Mouse (Mus musculus) large intestine, adult 2 months (tissue): ENCODE data around the gene Spag4. TPM values are rescaled to one million over a fixed set of nuclear protein-coding genes. Genes with fewer than 3 reads are reported as not detected.

Experiments used
- DNase-seq: peaks from one replicate; pipeline ENCODE4 v3.0.0-alpha.2; 2012; ENCODE audit warnings: low read depth, low spot score
- WGBS: fragments of 180-500 bp; shearing (Covaris S2); methylation state at CpG from one replicate; pipeline ENCODE4 v1.1.7; 2018; 5-methylcytosine and 5-hydroxymethylcytosine counted together
- polyA plus RNA-seq: library from polyadenylated mRNA; depleted of rRNA; stranded (reverse); fragments of >200 nt; gene quantifications from 2 replicates; pipeline ENCODE4 v1.2.3, GENCODE M21; 2012; rRNA removed

Gene Spag4
- polyA plus RNA-seq = 0.47 and 0.86 TPM in 2 replicates

- 1% methylated on average over 79 of the region's 81 CpGs for WGBS
- no peak for DNase-seq
Observed at GRCm38 (mm10) chr2:156065099-156066041, at the start of gene Spag4. TSS of gene Spag4 (plus strand) at chr2:156065175.

DNA sequence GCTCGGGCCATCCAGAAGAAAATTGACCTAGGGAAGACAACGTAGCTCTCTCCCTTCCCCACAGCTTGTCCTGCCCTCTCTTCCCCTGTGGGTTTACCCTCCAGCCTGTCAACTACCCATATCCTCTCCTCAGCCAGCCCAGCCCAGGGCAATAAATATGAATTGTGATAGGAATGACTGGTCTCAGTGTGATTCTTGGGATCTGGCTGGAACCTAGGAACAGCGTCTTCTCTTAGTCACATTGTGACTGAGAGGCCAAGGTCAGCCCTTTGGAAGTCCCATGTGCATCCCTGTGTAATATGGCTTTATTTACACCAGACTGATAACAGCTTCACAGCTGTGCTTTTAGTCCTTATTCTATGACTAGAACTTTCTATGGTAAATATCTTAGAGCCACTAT lies 46.9 kb upstream of the Spag4 start:
- DNase-seq = no peak
- 66% methylated on average over 3 of the region's 3 CpGs for WGBS

- 86% methylated on average over 8 of the region's 8 CpGs for WGBS
- no peak for DNase-seq
Observed at GRCm38 (mm10) chr2:156021219-156021618, 43.8 kb upstream of the Spag4 start.

DNA sequence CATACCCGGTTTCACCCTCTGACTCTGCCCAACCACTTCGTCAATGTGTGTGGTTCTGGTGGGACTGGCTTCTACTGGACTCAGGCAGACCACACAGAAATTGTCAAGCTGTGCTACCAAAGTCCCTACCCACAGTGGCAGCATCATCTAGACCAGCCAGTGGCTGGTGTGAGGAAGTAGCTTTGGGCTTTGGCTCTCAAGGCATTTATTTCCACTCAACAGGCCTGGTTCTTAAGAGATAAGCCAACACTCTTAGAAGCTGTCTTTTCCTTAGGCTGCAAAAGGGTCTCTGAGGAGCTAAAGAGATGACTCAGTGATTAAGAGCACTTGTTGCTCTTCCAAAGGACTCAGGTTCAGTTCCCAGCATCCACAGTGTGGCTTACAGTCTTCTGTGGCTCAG lies 43.2 kb upstream of the Spag4 start:
- no peak for DNase-seq
- WGBS = 66% methylated on average over 2 of the region's 2 CpGs

GRCm38 (mm10) chr2:156025482-156025881 lies 39.5 kb upstream of the Spag4 start:
- no peak for DNase-seq

DNA sequence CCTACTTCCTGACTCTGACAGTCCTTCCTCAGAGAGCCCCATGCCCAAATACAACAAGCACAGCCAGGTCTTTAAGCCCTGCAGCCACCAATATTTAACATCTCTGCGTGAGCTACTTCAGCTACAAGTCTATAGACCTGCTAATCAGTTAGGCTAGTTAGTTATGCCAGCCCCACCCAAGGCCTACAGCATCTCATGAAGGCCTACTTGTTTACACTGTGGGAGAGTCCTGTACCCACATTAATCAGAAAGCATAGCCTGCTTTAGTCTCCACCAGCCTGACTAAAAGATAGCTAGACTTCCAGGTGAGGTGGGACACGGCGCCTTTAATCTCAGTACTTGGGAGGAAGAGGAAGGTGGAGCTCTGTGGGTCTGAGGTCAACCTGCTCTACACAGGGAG lies 25.6 kb upstream of the Spag4 start:
- 54% methylated on average over 3 of the region's 3 CpGs for WGBS
- DNase-seq = no peak

GRCm38 (mm10) chr2:156042903-156043302 lies 22.1 kb upstream of the Spag4 start:
- 81% methylated on average over 8 of the region's 8 CpGs for WGBS
- DNase-seq = no peak

DNA sequence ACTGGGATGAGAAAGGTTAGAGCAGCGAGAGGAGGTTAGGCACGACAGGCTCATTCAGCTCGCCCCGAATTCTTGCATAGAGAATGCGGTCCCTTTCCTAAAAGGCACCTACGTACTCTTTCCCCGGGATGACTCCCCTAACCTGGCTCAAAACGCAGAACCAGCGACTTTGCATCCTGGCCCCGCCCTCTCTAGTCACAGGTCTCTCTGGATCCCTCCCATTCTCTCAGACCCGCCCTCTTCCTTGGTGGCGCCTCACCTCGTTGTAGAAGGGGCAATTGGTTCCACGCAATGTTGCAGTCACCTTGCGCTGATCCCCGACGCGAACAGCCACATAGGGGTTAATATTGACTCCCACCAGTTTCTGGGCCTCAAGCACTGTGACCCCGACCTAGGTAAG lies 17.0 kb upstream of the Spag4 start:
- DNase-seq = no peak
- WGBS = 5% methylated on average over 19 of the region's 19 CpGs

DNA sequence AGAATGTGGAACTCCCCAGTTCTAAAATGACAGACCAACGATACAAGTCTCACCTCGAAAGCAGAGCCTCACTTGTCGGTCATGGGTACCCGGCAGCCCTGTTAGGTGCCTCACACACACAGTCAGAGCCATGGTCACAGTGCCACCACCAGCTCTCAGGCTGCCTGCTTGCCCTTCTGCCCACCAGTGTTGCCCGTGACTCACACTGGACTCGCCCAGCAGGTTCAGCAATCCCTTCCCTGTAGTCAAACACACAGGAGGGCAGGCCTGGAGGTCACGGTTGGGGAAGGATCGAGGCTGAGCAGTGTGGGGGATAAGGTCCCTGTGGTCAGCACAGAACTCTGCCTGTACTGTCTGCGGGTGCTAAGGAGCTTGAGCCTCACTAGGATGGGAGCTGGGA lies 12.2 kb upstream of the Spag4 start, which contains the start of gene Fer1l4:
Gene Fer1l4, minus strand, starts transcription at position 132 of the 400 bp plus-strand sequence.
- DNase-seq = no peak
- 55% methylated on average over 9 of the region's 9 CpGs for WGBS

- 38% methylated on average over 10 of the region's 10 CpGs for WGBS
- DNase-seq = no peak
Observed at GRCm38 (mm10) chr2:156066126-156066525, 1.2 kb downstream of the Spag4 start.

- WGBS = 86% methylated on average over 10 of the region's 10 CpGs
- no peak for DNase-seq
Observed at GRCm38 (mm10) chr2:156067916-156068315, 2.9 kb downstream of the Spag4 start.

- no peak for DNase-seq
- WGBS = 96% methylated on average over 10 of the region's 10 CpGs
Observed at GRCm38 (mm10) chr2:156071236-156071635, 6.3 kb downstream of the Spag4 start.

GRCm38 (mm10) chr2:156073725-156074124 lies 8.8 kb downstream of the Spag4 start:
- WGBS = 86% methylated on average over 15 of the region's 15 CpGs
- DNase-seq = no peak

GRCm38 (mm10) chr2:156077461-156077860 lies 12.5 kb downstream of the Spag4 start:
- DNase-seq = no peak
- WGBS = 85% methylated on average over 7 of the region's 7 CpGs

- DNase-seq = no peak
- 70% methylated on average over 16 of the region's 16 CpGs for WGBS
Observed at GRCm38 (mm10) chr2:156078421-156079182, 13.6 kb downstream of the Spag4 start.

DNA sequence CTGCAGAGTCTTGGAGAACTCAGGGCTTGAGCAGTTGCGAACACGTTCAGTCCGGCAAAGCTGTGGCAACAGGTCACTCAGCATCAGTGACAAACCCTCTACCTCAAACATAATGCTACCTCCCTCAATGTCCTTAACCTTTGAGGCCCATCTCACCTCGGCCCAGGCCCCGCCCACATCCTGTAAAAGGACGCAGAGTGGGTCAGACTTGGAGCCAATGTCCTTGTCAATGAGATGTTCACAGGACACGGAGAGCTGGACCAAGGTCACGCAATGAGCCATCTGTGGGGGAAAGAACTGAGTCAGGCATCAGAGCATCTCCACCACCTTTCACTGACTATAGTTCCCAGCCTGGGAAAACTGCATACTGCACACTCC lies 14.2 kb downstream of the Spag4 start:
- WGBS = 75% methylated on average over 8 of the region's 8 CpGs
- no peak for DNase-seq

GRCm38 (mm10) chr2:156079674-156080073 lies 14.7 kb downstream of the Spag4 start:
- no peak for DNase-seq
- 32% methylated on average over 4 of the region's 4 CpGs for WGBS

- no peak for DNase-seq
- WGBS = 86% methylated on average over 7 of the region's 7 CpGs
Observed at GRCm38 (mm10) chr2:156080391-156080790, 15.4 kb downstream of the Spag4 start.

GRCm38 (mm10) chr2:156084541-156084940 lies 19.6 kb downstream of the Spag4 start:
- DNase-seq = no peak
- WGBS = 81% methylated on average over 3 of the region's 3 CpGs

GRCm38 (mm10) chr2:156087391-156088110 lies 22.6 kb downstream of the Spag4 start:
- 87% methylated on average over 7 of the region's 7 CpGs for WGBS

More at GRCm38 (mm10) chr2:156087391-156088110, 22.6 kb downstream of the Spag4 start:
- no peak for DNase-seq
